Mouse (Mus musculus) embryonic fibroblast, embryonic 13.5 days (primary cell): ENCODE measurements around the gene Nrm.

Source experiments
- CTCF ChIP-seq: IDR thresholded peaks from 2 replicates; pipeline ENCODE4 v1.5.1; 2011; ENCODE audit warnings: mild to moderate bottlenecking, control low read depth, low read length, moderate library complexity, borderline replicate concordance; ENCODE audit not compliant: insufficient read depth
- POLR2A ChIP-seq: IDR thresholded peaks from 2 replicates; pipeline ENCODE4 v1.6.1; 2011; ENCODE audit warnings: low read depth, mild to moderate bottlenecking, control low read depth, low read length, moderate library complexity

DNA sequence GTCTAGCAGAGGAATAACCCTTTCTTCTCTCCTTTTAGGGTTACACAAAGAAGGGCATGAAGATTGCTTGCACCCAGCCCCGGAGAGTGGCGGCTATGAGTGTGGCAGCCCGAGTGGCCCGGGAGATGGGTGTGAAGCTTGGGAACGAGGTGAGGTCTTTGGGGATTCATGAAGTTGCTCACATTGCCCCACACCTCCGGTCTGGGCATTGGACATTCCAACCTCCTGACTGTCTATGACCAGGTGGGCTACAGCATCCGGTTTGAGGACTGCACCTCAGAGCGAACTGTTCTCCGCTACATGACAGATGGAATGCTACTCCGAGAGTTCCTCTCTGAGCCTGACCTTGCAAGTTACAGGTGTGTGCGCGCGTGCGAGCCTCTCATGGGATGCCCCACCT lies 22.7 kb downstream of the Nrm start:
- TF ChIP-seq POLR2A (no peak), CTCF (no peak)
